Mouse (Mus musculus): ENCODE results near the gene Brinp3.

The Brinp3 gene

GRCm38 (mm10) chr1:146494681-146495331 is at the start of gene Brinp3:
TSS of gene Brinp3 (plus strand) at chr1:146494760.
- DNase-seq = peak; percentile 34

- peak; percentile 34 for DNase-seq
Measured at GRCm38 (mm10) chr1:146494221-146494620, 339 bp upstream of the Brinp3 start.

GRCm38 (mm10) chr1:146495386-146495785 is 826 bp downstream of the Brinp3 start:
- DNase-seq = peak; percentile 7

- DNase-seq = peak; percentile 70
Measured at GRCm38 (mm10) chr1:146497381-146498081, 3.0 kb downstream of the Brinp3 start.

GRCm38 (mm10) chr1:146498085-146498779 is 3.7 kb downstream of the Brinp3 start:
- DNase-seq = peak; percentile 57

- no peak for DNase-seq
Measured at GRCm38 (mm10) chr1:146498780-146499114, 4.2 kb downstream of the Brinp3 start.

GRCm38 (mm10) chr1:146515377-146515776 is 20.8 kb downstream of the Brinp3 start:
- DNase-seq = no peak

GRCm38 (mm10) chr1:146523727-146524573 is 29.4 kb downstream of the Brinp3 start:
- DNase-seq = no peak

GRCm38 (mm10) chr1:146528572-146528971 is 34.0 kb downstream of the Brinp3 start:
- DNase-seq = no peak

GRCm38 (mm10) chr1:146546847-146547428 is 52.4 kb downstream of the Brinp3 start:
- DNase-seq = no peak

- no peak for DNase-seq
Measured at GRCm38 (mm10) chr1:146556982-146557381, 62.4 kb downstream of the Brinp3 start.

- DNase-seq = no peak
Measured at GRCm38 (mm10) chr1:146562144-146562543, 67.6 kb downstream of the Brinp3 start.

- DNase-seq = no peak
Measured at GRCm38 (mm10) chr1:146584181-146584580, 89.6 kb downstream of the Brinp3 start.

- DNase-seq = no peak
Measured at GRCm38 (mm10) chr1:146632895-146633294, 138.3 kb downstream of the Brinp3 start.

- DNase-seq = no peak
Measured at GRCm38 (mm10) chr1:146657214-146657613, 162.7 kb downstream of the Brinp3 start.

- no peak for DNase-seq
Measured at GRCm38 (mm10) chr1:146700724-146701123, 206.2 kb downstream of the Brinp3 start.

- no peak for DNase-seq
Measured at GRCm38 (mm10) chr1:146719556-146719955, 225.0 kb downstream of the Brinp3 start.

- peak; percentile 42 for DNase-seq
Measured at GRCm38 (mm10) chr1:146724784-146725513, 230.4 kb downstream of the Brinp3 start.

- no peak for DNase-seq
Measured at GRCm38 (mm10) chr1:146751066-146751465, 256.5 kb downstream of the Brinp3 start.

- DNase-seq = no peak
Measured at GRCm38 (mm10) chr1:146783259-146783658, 288.7 kb downstream of the Brinp3 start.

GRCm38 (mm10) chr1:146787236-146787635 is 292.7 kb downstream of the Brinp3 start:
- no peak for DNase-seq

- no peak for DNase-seq
Measured at GRCm38 (mm10) chr1:146792826-146793225, 298.3 kb downstream of the Brinp3 start.
